Mouse (Mus musculus) cerebellum, adult 11 months (tissue): Measurements from ENCODE around the gene Gcnt1.

Experiments used
- DNase-seq: peaks from one replicate; pipeline ENCODE4 v3.0.0; 2022

Gene Gcnt1

DNA sequence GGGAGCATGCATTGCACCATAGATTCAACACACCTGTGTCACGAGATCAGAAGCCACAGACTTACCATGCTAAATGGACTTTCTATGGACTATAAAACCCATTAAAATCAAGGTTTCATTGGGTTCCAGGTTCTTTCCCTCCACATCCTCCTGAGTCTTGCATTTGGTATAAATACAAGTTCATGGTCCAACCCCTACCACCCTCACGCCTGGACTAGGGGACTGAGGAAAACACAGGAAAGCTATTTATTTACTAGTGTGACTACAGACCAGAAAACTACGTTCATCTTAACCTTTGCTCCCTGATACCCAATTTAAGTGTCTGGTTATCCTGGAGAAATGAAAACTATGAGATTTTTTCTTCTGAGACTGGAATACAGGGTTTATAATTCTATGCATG is at the start of gene Gcnt1:
Gcnt1 (minus strand) TSS at position 144 of the 400 bp plus-strand sequence.
- no peak for DNase-seq

DNA sequence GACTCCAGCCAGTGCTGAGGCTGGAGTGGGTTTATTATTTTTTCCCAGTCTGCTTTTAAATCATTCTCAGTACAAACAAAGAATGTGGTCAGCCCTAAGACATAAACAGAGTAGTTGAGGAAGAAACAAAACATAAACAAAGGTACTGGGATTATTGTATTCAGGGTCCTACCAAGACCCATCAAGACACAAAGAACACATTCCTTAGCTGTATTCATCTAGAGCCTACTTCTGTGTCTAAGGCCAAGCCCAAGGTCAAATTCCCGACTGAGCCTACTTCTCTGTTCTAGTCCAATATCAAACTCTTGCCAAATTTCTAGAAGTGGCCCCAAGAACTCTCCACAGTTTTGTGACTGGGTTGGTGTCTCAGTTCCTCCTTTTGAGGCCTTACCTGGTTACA is 45.2 kb upstream of the Gcnt1 start:
- no peak for DNase-seq

GRCm38 (mm10) chr19:17412915-17413459 is 40.3 kb upstream of the Gcnt1 start:
- no peak for DNase-seq

DNA sequence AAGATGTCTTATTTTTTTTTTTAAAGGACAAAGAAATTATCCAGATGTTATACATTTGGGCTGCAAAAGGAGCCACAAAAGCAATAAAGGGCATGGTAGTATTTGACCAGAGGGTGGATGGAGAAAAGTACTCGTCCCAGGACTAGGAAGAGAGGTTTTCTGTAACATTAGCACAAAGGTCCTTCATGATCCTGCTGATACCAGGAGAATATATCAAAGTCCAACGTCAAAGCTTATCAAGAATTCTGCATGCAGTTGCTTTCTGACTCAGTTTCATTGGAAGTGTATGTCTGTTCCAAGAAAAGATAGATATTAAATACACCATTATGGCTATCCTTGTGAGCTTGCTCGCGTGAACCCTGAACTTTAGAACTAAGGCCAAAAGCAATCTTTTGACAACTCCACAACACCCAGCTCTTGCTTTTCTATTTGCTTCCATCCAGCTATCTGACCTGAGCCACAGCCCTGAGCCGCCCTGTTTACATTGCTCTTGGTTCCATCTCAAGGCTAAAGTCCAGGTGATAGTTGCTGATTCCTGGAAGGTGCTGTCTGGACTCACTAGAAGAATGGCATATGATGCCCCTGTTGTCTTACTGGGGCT is 37.9 kb upstream of the Gcnt1 start:
- DNase-seq, result no peak

DNA sequence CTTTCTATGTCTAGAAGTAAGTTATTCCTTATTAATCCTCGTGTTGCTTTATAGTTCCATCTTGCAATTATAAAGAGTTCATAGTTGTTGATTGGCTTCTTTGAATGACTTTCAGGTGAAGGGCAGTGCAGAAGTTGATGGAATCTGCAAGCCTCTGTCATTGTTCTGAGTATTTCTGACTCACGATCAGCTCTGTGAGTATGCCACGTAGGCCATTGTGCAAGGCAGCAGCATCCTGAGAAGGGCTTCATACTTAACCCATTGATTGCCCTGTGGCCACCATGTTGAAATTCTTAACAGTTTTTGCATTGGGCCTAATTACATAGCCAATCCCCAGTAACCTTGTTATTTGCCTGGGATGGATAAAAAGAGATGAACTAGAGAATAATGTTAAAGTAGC is 36.7 kb upstream of the Gcnt1 start:
- DNase-seq, result no peak

DNA sequence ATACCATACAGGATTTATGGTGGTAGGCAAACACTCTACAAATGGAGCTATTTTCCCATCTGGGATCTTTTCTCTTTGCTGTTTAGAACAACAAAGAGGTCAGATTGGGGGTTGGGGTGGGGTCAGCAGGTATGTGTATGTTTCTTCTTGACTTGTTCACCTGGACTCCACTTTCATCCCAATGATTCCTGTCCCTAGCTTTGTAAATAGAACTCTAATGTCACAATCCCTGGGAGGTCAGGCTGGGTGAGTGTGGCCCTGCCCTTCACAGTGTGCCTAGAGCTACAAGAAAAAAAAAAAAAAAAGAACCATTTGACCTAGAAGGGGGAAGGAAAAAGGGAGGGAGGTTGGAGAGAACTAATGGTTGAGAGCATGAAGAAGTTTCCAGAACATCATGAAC is 35.9 kb upstream of the Gcnt1 start:
- no peak for DNase-seq

- no peak for DNase-seq
These were observed 34.2 kb upstream of the Gcnt1 start for GRCm38 (mm10) chr19:17406823-17407222.

GRCm38 (mm10) chr19:17403175-17403574 is 30.5 kb upstream of the Gcnt1 start:
- no peak for DNase-seq

DNA sequence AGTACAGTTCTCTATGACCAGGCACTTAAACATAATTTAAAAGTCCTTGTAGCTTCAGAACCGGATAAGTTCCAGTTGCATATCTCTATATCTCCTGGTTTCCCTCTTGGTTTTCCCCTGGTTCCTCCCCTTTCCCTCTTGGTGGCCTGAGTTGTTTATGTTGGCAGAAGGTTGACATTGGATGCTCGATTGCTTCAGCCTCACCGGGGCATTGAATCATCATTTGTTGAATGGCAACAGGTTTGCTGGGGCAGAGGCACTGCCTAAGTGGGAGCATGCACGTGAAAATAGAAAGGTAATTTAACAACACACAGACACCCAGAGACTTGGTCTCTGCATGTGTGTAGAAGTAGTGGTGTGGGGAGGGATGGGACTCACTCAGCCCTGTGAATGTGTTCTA is 27.9 kb upstream of the Gcnt1 start:
- no peak for DNase-seq

DNA sequence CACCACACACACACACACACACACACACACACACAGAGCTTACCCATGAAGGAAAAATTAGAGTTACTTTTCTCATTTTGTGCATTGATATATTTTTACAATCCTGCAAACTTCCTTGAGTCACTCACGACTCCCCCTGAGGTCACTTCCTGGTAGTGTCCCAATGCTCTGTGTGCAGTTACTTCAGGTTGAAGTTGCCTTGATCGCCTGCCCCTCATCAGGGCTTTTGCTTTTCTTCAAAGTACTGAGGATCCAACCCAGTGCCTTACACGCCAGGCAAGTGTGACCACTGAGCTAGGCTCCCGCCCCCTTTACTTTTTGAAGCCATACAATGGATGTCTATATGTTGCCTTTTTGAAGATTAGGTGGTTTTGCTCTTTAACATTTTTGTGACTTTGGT is 27.3 kb upstream of the Gcnt1 start:
- no peak for DNase-seq

DNA sequence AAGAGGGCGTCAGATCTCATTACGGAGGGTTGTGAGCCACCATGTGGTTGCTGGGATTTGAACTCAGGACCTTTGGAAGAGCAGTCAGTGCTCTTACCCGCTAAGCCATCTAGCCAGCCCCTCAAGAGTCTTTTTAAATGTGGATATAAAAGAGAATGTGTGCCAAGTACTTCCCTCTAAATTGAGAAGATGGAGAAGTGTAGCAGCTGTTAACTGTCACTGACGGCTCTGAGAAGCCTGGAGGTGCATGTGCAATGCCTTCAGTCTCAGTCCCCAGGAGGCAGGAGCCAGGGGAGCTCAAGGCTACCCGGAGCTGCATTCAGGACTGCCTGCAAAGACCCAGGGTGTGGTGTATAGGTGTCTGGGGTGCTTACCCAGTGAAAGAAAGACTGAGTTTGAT is 25.3 kb upstream of the Gcnt1 start:
- no peak for DNase-seq

DNA sequence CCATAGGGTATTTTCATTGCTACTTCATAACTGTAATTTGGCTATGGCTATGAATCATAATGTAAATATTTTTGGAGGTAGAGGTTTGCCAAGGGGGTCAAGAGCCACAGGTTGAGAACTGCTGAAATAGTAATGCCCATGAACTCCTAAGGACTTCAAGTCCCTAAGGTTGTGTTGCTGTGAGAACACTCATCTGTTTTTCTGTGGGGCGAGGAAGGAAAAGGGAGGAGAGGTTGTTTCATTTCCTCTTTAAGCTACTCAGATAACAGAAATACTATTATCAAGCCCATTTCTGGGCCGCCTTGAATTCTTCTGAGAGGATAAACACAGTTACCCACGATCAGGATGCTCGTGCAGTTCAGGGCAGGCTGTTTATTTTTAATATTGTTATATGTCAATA is 24.2 kb upstream of the Gcnt1 start:
- DNase-seq, result no peak

- DNase-seq, result peak; percentile 91
These were observed 21.4 kb upstream of the Gcnt1 start, which contains the start of gene Rfk for GRCm38 (mm10) chr19:17393841-17394591. Rfk (plus strand) TSS chr19:17394043.

GRCm38 (mm10) chr19:17392866-17393265 is 20.2 kb upstream of the Gcnt1 start:
- no peak for DNase-seq

DNA sequence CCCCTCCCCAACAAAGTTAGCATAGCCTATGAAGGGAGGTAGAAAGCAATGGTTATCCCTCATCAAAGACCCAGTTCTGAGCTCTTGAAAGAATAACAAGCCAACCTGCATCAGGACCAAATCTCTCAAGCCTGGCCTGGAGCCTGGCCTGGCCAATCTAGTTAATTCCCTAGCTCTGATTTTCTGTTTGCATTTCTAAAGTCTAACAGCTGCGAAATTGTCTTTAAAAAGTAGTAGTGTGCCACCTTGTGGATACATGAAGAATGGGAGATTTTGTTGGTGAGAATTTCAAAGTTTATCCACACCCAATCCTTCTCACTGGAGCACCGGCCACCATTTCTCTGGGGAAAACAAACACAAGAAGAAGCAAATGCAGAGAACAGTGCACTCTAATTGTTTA is 15.8 kb upstream of the Gcnt1 start:
- no peak for DNase-seq

DNA sequence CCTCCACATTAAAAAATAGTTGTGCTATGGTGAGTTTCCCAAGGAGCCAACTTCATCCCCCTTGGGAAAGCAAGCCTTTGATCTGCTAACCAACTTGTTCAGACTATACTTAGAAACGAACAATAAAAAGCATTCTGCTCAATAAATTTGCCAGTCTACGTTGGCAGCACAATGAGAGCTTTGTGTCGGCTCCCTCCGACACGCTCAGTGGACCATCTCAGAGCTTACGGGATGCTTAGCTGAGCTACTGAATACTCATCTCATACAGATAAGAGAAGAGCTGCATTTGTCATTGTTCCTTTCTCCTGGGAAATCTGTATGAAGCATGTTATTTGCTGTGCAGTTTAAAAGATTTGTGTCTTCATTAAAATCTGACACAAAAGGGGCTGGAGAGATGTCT is 13.8 kb upstream of the Gcnt1 start:
- DNase-seq, result no peak

- DNase-seq, result no peak
These were observed 12.8 kb upstream of the Gcnt1 start for GRCm38 (mm10) chr19:17385426-17385825.

- no peak for DNase-seq
These were observed 12.4 kb upstream of the Gcnt1 start for GRCm38 (mm10) chr19:17385022-17385421.

DNA sequence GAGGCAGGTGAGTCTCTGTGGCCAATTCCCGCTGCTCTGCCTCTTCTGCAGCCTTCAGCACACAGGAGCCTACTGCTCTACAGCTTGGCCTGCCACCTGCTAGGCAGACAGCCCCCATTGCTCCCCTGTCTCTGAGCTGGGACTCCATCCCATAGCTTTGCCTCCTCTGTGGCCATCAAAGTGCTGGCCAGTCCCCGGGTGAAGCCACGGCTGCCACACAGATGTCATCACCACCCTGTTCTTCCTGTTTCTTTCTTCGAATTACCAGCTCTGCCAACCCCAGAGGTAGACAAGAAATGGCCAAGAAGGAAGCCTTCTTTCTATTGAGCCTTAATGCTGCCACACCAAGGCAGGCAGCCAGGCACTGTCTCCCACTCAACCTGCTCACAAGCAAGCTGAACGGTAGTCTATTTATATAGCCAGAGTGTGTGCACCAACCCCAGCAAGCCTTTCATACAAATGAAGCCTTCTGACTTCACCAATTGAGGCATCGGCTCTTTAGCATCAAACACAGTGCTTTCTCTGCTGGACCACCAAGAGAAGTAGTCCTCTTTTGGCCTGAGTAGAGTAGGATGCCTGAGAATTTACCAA is 10.3 kb upstream of the Gcnt1 start:
- DNase-seq, result no peak

GRCm38 (mm10) chr19:17380549-17380948 is 7.9 kb upstream of the Gcnt1 start:
- no peak for DNase-seq

GRCm38 (mm10) chr19:17378845-17379244 is 6.2 kb upstream of the Gcnt1 start:
- no peak for DNase-seq

GRCm38 (mm10) chr19:17369581-17369980 is 3.1 kb downstream of the Gcnt1 start:
- no peak for DNase-seq

DNA sequence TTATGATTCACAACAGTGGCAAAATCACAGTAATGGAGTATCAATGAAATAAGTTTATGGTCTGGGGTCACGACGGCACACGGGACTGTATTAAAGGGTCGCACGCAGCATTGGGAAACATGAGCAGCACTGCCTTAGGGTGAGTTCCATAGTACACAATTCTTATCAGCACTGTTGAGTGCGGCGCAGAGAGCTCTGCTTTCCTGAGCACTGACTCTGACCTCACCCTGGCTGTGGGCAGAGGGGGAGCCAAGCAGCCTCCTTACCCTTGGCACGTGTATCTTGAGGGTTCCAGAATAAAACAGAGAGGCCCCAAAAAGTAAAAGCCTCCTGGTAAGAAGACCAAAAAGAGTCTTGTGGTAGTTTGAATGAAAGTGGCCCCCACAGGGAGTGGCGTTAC is 4.1 kb downstream of the Gcnt1 start:
- no peak for DNase-seq
